Mouse (Mus musculus) intestine, postnatal 0 days (tissue): ENCODE measurements around the gene Clrn2. TPM values are rescaled to one million over a fixed set of nuclear protein-coding genes. Genes with fewer than 3 reads are reported as not detected.
A peak's percentile ranks its signal among the peaks of the same experiment; 100 is the strongest.

ENCODE experiments used
- ATAC-seq: fragments of 200-750 bp; cut with Nextera tagmentation; 2 replicates; pipeline ENCODE4 v1.8.0; 2017; ENCODE audit warnings: mild to moderate bottlenecking, moderate TSS enrichment, moderate library complexity
- H3K27ac ChIP-seq: fragments of 300-500 bp; sonication (generic); 2 replicates; pipeline ENCODE4 v1.5.1; 2014; ENCODE audit warnings: mild to moderate bottlenecking, low read depth, low read length, moderate library complexity
- H3K27me3 ChIP-seq: fragments of 300-500 bp; sonication (generic); replicated peaks from 2 replicates; pipeline ENCODE4 v1.6.1; 2014; ENCODE audit warnings: low read length, mixed read lengths; ENCODE audit not compliant: control insufficient read depth, insufficient read depth
- H3K36me3 ChIP-seq: fragments of 300-500 bp; sonication (generic); 2 replicates; pipeline ENCODE4 v1.6.1; 2014; ENCODE audit warnings: mild to moderate bottlenecking, moderate library complexity; ENCODE audit not compliant: control insufficient read depth, insufficient read depth
- H3K4me1 ChIP-seq: fragments of 300-500 bp; sonication (generic); replicated peaks from 2 replicates; pipeline ENCODE4 v1.6.1; 2014; ENCODE audit warnings: antibody characterized with exemption, low read length, mixed read lengths; ENCODE audit not compliant: control insufficient read depth, insufficient read depth
- H3K4me2 ChIP-seq: fragments of 300-500 bp; sonication (generic); replicated peaks from 2 replicates; pipeline ENCODE4 v1.6.1; 2014; ENCODE audit warnings: low read depth, mild to moderate bottlenecking, moderate library complexity
- H3K4me3 ChIP-seq: fragments of 300-500 bp; sonication (generic); 2 replicates; pipeline ENCODE4 v1.5.1; 2014; ENCODE audit warnings: low read depth, low read length
- H3K9ac ChIP-seq: fragments of 300-500 bp; sonication (generic); 2 replicates; pipeline ENCODE4 v1.6.1; 2014; ENCODE audit warnings: mild to moderate bottlenecking, low read depth, low read length
- H3K9me3 ChIP-seq: fragments of 300-500 bp; sonication (generic); 2 replicates; pipeline ENCODE4 v1.6.1; 2016; ENCODE audit warnings: mixed run types; ENCODE audit not compliant: control insufficient read depth
- CTCF ChIP-seq: sonication (generic); IDR thresholded peaks from 2 replicates; pipeline ENCODE4 v1.5.1; 2016; ENCODE audit warnings: low read depth, mild to moderate bottlenecking, control low read depth, antibody characterized with exemption, moderate library complexity
- WGBS: fragments of 180-500 bp; shearing (Covaris S2); extraction: QIAGEN DNeasy Blood & Tissue Kit; methylation state at CpG from one replicate; pipeline ENCODE4 v1.1.7; 2014; 5-methylcytosine and 5-hydroxymethylcytosine counted together
- polyA plus RNA-seq: library from polyadenylated mRNA; unstranded; fragments of >200 nt; fragmentation: Nextera tagmentation; extraction: Ambion mirVana; gene quantifications from 2 replicates; pipeline ENCODE4 v1.2.1, GENCODE M21; 2015

Clrn2 gene
- polyA plus RNA-seq, 1 experiment from 2014 or later = not detected

DNA sequence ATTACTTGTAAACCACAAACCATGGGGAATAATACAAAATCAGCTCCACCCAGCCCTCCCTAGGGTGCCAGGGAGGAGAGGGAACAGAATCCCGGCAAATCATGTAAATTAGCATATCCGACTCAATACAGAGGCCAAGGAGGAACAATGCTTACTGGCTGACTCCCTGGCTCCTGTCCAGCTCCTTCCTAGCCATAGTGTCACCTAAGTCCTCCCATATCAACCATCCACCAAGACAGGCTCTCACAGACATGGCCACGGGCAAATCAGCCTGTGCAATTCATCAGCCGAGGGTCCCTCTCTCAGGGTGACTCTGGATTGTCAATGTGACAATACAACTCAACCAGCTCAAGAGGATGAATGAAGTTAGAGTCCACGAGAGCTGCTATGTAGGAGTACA is 4.9 kb upstream of the Clrn2 start:
- H3K27me3 ChIP-seq = no peaks in the 10 kb centered on the region
- H3K36me3 ChIP-seq = peaks cover under 1% of the 10 kb centered on the region
- H3K9me3 ChIP-seq = no peaks in the 10 kb centered on the region
- no peak for TF ChIP-seq CTCF
- H3K4me1 ChIP-seq = no peaks in the 10 kb centered on the region; the same call in 1 of the 2 replicates
- peak overlapping the region; percentile 95 for H3K4me2 ChIP-seq
- 31% methylated on average over 5 of the region's 5 CpGs for WGBS
- peak overlapping the region; percentile 67; the same call in 1 of the 2 replicates for H3K9ac ChIP-seq
- ATAC-seq = no peak
- peak overlapping the region; percentile 93 for H3K27ac ChIP-seq
- peak overlapping the region; percentile 66 for H3K4me3 ChIP-seq

DNA sequence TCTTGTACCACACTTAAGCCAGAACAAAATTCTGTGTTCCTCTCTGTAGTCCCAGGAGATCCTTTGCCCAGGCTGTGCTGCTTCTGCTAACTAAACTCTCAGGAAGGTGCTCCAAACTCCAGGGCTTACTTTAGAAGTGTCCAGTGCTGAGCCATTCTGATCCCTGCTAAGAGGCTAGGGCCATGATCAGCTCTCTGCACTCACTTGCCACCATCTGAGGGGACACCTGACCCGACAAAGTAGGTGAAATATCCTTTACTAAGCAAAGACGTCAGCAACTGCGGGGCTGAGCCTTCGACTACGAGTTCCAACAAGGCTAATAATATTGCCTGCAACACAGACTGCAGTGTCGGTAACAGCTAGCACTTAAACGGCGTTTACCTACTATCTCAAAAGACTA is 4.3 kb upstream of the Clrn2 start:
- ATAC-seq = no peak
- H3K27ac ChIP-seq = peak overlapping the region; percentile 93
- H3K9ac ChIP-seq = peak overlapping the region; percentile 67
- H3K4me2 ChIP-seq = peak overlapping the region; percentile 95
- peak overlapping the region; percentile 66 for H3K4me3 ChIP-seq
- H3K4me1 ChIP-seq = no peaks in the 10 kb centered on the region; the same call in 1 of the 2 replicates
- no peaks in the 10 kb centered on the region for H3K27me3 ChIP-seq
- H3K9me3 ChIP-seq = no peaks in the 10 kb centered on the region
- 1% methylated on average over 8 of the region's 8 CpGs for WGBS
- no peaks in the 10 kb centered on the region; the same call in none of the 2 replicates for H3K36me3 ChIP-seq
- no peak for TF ChIP-seq CTCF

DNA sequence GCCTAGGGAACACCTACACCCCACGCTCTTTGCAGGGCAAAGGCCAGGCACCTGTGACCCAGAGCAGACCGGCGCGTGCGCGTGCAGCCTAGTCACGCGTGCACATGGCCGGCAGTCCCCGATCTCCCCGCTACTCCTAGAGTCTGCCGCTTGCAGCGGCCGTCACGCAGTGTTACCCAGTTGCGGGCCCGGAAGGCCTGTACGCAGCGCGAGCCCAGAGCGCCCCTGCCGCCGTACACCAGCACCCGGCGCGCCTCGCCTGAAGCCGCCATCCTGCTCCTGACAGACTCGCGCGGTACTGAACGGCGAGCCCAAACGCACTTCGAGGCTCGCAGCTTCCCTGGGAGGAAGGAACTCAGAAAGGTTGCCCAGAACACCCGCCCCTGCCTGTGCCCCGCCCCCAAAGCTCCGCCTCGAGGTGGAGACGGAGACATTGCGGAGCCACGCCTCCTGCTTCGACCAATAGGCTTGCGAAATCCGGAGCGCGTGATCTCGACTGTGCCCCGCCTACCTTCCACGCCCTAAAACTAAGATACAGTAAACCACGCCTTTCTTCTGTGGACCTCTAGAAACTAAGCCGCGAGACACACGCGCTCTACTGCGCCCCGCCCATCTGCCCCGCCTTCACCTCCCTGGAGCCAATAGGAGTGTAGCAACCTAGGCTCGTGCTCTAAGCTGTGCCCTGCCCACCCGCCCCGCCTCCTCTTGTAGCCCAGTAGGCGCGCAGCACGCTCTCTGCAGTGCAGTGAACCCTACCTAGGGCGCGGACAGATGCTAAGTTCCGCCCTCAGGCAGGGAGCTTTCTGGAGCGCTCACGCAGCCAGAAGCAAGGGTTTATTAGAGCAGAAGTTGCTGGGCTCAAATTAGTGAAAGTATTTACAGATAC is 3.5 kb upstream of the Clrn2 start, which contains the start of gene Qdpr:
Gene Qdpr (minus strand): TSS at position 406 of the 886 bp plus-strand sequence.
- H3K4me1 ChIP-seq = no peaks in the 10 kb centered on the region; the same call in 1 of the 2 replicates
- H3K9ac ChIP-seq = peak within 1 kb of the TSS; percentile 67
- H3K4me2 ChIP-seq = peak within 1 kb of the TSS; percentile 95
- peak; percentile 99 for ATAC-seq
- peak within 1 kb of the TSS; percentile 93 for H3K27ac ChIP-seq
- peak within 1 kb of the TSS; percentile 66 for H3K4me3 ChIP-seq
- H3K36me3 ChIP-seq = no peaks in the 10 kb centered on the region; the same call in 1 of the 2 replicates
- no peaks in the 10 kb centered on the region for H3K9me3 ChIP-seq
- peak; percentile 45 for TF ChIP-seq CTCF
- WGBS = under 1% methylated on average over 70 of the region's 70 CpGs
- H3K27me3 ChIP-seq = no peaks in the 10 kb centered on the region

DNA sequence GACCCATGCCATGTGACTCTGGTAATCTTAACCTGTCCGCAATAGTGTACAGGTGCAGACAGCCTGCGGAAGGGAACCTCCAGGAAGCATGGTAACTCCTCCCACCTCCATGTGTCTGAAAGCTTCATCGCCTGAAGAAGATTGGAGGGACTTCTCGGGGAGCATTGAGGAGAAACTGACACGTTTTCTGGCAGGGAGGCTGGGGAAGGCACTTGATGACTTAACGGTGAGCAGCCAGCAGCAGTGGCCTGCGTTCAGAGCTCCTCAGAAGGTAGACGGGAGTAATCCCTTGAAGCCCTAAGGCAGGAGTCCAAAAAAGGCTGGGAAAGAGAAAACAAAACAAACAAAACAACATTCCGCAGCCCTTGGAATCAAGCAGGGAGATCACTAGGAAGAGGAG is 905 bp downstream of the Clrn2 start:
- Histone ChIP-seq H3K36me3 (no peaks in the 10 kb centered on the region), H3K9me3 (no peaks in the 10 kb centered on the region), H3K27ac (no peak overlapping the region), H3K9ac (no peak overlapping the region), H3K4me3 (no peak overlapping the region), H3K4me1 (no peaks in the 10 kb centered on the region), H3K4me2 (no peak overlapping the region), H3K27me3 (no peaks in the 10 kb centered on the region)
- ATAC-seq = no peak
- no peak for TF ChIP-seq CTCF
- 35% methylated on average over 9 of the region's 9 CpGs for WGBS

DNA sequence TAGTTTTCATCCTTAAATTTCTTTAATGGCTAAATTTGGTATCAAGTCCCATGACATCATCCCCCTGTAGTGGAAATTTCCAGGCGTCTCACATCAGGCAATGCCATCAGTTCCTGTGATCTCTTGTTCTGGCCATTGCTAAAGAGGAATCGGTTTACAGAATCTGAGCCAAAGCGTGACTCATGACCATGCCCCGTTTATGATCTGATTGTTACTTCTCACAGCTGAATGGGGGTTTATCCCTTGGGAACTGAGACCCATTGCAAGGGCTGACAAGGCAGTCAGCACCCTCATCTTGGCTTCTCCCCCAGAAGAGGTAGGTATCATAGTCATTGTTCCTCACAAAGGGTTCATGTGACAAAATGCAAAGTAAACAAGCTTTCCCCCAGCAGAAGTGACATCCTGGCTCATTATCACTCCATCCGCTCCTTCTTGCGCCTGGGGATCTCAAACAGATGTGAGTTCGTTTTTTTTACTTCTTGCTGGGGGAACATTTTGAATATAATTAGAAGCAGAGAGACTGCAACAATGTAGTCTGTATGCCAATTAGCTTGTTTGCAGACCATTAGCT is 19.4 kb downstream of the Clrn2 start:
- Histone ChIP-seq H3K27me3 (no peaks in the 10 kb centered on the region), H3K4me3 (no peak overlapping the region), H3K4me2 (no peak overlapping the region), H3K9ac (no peak overlapping the region), H3K9me3 (no peaks in the 10 kb centered on the region), H3K36me3 (no peaks in the 10 kb centered on the region), H3K4me1 (no peaks in the 10 kb centered on the region), H3K27ac (no peak overlapping the region)
- no peak for ATAC-seq
- WGBS = 26% methylated on average over 7 of the region's 7 CpGs
- TF ChIP-seq CTCF = no peak

DNA sequence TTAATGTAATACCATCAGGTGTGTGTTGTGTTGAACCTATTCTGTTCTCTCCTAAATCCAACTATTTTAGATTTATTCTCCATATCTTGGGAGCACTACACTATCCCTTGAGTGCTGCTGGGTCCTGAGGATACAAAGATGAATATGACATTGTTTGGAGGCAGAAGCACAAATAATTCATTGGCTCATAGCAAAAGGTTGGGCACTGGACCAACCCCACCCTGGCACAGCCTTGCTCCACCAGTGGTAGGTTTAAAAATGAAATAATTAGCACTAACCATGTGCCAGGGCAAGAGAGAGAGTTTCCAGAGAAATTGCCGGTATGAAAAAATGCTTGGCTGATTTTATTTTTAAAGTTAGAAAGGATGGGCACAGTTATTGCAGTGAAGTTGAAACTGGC is 20.0 kb downstream of the Clrn2 start:
- no peaks in the 10 kb centered on the region for H3K4me1 ChIP-seq
- ATAC-seq = no peak
- no peak overlapping the region for H3K4me2 ChIP-seq
- TF ChIP-seq CTCF = no peak
- H3K9me3 ChIP-seq = no peaks in the 10 kb centered on the region
- 86% methylated on average over 1 of the region's 1 CpGs for WGBS
- no peaks in the 10 kb centered on the region for H3K36me3 ChIP-seq
- H3K27ac ChIP-seq = no peak overlapping the region
- no peaks in the 10 kb centered on the region for H3K27me3 ChIP-seq
- no peak overlapping the region for H3K4me3 ChIP-seq
- H3K9ac ChIP-seq = no peak overlapping the region
